Mouse (Mus musculus): ENCODE measurements at regions not wholly inside any gene's neighbourhood (a gene's known extent, or its start where the extent isn't known, plus 50 kb on each side); places are given as distances from the start of the nearest gene placed in this dataset.

DNA sequence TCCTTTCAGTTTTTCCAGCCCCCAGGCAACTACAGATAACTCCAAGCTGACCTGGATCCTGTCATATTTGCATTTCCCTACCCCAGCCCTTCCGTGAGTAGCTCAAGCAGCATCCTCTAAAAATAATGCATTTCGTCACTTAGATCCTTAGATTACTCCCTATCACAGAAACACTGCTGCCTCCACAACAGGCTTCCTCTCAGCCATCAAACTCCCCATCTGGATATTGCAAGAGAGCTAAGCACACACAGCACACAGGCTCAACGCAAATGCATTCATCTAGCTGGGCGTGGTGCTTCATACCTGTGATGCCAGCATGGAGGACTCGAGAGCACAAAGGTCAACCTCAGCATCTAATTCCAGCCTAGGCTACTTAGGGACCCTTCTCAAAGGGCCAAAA, 260.9 kb downstream of the Sox4 start:
- no peak for DNase-seq

DNA sequence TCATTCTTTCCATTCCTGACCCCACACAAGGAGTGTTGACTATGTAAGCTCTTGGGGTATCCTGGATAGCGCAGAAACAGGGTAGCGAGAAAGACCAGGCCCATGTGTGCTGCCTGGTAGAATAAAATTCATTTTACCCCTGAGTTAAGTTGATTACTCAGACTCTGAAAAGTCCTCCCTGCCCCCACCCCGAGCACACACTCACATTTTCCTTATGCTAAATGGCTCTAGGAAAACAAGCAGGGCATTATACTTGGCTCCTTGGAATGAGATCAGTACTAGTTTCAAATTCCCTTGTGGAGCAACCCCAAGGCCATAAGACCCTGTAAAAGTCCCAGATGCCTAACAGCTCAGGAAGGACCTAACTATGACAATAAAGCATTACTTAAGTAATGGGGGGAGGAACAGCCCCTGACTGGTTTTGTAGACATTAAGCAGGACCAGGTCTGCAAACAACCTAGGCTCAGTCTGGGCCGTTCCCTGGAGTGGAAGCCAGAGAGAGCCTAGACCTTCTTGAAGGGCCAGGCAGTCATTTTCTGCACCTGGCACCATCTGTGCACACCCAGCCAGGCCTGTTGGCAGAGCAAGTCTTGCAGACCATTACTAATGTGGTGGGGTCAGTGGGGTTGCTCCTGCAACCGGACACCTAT, 262.9 kb downstream of the Sox4 start:
- no peak for DNase-seq

DNA sequence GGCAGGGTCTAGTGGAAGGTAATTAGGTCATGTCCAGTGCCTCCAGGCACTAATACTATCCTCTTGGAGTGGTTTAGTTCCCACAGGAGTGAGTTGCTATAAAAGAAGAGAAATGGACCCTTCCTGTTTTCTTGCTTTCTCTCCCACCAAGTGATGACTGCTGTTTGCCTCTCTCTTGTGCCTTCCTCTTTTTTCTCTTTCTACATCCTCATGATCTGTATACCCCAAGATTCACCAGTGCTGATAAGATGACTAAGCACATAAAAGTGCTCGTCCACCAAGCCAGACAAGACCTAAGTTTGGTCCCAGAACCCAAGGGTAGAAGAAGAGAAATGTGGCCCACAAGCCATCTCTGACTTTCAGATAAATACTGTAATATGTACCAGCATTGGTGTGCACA, 265.7 kb downstream of the Sox4 start:
- no peak for DNase-seq

DNA sequence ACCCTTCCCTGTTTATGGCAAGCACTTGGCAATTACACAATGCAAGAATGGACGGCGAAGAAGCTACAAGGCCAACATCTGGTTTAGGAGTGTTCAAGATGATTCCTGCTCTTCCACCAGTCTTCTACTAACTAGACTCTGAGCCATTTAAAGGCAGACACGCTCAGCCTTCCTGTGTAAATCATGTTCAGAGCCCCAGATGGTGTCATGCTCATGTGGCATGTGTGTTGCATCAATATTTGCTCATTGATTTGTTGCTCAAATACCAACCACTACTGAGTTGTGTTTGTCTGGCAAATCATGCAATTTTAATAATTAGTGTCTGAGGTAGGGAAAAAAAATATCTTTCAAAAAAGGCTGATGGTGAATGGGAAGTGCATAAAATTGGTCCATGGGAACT, 269.2 kb downstream of the Sox4 start:
- DNase-seq = no peak

DNA sequence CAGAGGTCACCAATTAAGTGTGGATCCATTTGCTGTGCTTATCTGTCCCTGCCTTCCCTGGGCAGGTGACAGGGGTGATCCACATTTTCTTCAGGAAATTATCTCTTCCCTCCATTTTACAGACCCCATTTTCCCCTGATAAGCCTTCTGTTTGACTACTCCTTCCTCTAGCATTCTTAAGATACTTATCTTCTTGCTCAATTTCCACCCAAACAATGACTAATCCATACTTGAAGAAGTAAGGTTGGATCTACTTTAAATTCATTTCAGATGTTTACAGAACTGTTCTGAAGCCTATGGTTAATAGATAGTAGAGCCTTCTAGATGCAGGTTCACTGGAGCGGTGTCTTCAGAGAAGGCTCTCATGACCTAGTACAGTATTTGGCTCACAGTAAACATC, 273.2 kb downstream of the Sox4 start:
- DNase-seq = no peak

DNA sequence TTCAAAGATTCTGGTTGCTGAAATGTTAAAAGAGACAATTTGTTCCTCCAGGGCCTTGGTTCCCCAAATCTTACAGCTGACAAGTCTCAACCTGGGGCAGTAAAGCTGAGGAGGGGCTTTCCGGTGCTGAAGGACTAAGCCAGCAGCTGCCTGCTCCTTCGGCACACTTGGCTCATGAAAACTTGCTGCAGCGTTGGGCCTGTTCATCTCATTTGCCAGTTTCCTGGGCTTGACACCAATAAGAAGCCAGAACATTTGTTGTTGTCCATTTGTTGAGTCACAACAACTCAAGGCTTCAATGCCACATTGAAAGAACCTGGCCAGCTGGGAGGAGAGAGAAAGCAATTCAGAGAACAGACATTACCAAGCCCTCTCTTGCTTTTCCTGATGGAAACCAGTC, 279.9 kb downstream of the Sox4 start:
- no peak for DNase-seq

DNA sequence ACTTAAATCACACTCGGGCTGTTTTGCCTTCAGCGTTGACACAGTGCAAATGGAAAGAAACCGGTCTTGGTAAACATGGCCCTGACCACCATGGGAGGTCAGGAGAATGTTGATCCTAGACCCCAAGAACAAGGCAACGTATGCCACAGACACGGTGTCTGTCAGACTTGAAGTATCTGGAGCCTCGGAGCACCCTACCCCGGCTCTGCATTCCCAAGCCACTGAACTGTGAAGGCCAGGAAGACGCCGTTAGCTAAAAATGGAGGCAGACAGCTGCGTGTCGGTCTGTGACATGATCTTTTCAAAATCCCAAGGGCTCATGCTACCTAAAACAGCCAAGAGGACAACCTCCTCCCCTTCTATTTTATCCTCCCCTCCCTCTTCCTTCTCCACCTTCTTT, 282.0 kb downstream of the Sox4 start:
- DNase-seq = no peak

DNA sequence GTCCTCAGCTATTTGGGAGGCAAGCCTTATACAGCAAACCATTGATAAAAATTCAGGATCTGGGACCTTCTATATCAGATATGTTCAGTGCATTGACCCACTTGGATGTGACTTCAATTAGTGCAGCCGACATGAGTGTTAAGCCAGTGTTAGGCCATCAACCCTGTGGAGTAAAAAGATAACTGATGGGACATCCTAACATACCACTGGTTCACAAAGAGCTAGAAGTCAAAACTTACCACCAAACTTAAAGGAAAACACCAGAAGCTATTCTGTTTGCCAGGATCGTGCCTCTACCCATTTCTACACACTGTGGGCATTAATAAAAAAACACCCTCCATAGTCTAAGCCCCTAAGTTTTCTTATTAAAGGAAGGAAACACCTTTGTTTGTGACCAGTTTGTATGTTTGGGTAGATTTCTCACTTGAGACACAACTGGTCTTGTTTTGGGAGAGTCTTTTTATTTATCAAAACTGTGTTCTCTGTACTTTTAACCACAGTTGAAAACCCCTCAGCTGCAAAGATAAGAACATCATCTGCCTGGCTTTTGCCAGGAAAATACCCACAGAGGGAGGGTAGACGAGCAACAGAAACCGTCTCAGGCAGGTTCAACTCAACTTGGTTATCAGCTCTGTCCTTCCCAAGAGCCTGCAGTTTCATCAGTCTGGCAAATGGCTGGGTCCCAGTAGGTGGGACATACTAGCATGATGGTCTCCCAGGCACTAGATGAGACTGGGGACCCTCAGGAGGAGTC, 283.5 kb downstream of the Sox4 start:
- no peak for DNase-seq

DNA sequence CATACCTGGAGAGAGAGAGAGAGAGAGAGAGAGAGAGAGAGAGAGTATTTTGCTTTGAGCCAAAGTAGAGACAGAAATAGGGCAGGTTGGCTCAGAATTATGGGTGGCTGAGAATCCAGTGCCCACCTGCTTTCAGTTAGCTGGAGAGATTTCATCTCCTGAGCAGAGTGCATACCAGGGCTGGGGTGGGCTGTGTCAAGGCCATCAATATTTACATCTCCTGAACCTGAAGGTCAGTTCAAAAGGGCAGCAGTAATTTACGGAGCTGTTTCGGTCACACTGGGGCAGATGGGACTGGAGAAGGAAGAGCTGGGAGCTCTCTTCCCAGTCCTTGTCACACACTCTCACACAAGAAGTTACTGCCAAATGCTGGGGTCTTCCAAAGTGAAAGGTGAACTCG, 286.7 kb downstream of the Sox4 start:
- no peak for DNase-seq

DNA sequence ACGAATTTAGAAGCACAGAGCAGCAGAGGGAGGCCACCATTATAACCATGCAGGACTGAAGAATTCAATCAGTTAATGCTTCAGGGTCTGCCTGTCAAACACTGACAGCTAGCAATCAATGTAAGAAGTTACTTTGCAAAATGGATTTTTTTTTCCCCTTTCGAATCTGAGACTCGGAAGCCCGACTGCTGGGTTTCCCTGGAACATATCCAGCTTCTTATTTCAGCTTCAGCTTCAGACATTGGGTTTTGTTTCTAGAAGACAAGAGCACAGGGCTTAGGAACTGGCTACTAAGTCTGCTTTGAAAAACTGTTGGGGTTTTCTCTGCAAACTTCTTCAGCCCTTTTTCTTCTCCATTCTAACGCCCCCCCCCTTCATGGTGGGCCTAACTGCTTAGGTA, 288.4 kb downstream of the Sox4 start:
- no peak for DNase-seq

DNA sequence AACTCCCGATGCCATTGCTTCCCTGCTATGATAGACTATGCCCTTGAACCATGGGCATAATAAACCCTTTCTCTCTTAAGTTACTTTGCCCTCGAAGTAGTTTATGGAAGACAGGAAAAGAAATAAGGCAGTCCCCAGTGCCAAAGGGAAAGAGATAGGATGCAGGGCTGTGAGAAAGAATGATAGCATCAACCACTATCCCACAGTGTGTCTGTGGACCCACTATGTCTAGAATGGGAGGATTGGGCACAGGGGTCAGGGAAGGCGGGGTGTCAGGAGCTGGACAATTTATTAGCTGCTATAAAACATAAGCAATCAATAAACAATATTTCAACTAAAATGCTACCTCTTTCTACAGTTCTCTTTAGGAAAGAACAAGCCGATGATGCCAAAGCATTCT, 288.8 kb downstream of the Sox4 start:
- DNase-seq = no peak

DNA sequence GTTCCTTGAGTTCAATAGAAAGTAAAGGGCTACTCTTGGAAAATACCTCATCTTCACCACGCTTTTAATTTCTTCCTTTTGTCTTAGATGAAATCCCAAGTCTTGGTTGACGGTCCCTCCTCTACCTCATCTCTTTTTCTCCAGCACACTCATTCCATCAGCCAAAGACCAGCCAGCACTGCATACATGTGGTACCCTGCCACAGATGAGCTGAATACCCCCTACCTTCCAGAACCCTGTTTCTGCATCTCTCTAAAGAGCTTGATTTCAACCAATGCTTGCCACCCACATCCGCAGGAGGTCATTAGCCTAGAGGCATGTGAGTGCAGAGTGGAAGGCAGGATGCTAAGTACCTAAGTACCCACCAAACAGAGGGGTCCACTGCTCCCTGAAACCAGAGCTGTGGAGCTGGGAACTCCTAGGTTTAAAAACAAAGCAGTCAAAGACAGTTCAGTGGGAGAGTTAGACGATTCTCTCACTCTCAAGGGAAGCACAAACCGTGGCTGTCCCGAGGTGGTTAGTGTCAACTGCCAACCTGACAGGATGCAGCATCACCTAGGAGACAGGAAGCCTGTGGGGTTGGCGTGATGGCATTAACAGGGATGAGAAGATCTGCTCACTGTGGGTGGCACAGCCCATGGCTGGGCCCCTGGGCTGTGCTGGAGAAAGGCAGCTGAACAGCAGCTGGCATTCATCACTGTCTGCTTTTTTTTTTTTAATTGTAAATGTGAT, 289.4 kb downstream of the Sox4 start:
- DNase-seq = no peak

DNA sequence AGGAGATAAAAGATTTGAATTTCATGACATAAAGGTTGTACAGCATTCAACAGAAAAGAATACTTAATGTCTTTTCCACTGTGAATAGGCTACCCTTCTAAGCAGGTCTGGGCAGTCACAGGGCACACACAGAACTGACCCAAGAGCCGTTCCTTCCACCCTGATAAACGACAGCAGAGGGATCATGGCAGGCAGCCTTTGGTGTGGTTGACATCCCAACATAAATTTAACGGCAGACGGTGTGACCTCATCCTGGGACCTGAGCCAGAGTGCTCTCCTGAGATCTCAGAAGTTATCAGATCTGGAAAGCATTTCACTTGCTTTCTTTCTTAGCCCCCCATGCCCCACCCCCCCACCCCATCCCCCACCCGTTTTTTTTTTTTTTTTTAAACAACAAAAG, 290.1 kb downstream of the Sox4 start:
- DNase-seq = no peak

DNA sequence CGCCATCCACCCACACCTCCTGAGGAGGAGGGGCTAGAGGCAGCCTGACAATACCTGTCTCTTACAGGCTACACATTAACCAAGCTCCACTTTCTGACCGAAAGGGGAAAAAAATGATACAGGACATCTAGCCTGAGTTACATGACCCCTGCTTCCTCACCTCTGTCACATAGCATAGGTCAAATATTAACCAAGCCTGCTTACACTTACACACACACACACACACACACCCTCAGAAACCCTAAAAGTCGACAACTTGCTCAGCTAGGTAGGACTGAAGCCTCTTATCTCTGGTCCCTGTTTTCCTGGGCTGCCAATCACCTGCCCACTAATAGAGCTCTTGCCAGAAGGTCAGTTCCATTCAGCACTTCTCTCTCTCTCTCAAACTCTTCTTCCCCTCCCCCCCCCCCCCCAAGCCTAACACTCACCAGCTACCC, 291.2 kb downstream of the Sox4 start:
- no peak for DNase-seq

DNA sequence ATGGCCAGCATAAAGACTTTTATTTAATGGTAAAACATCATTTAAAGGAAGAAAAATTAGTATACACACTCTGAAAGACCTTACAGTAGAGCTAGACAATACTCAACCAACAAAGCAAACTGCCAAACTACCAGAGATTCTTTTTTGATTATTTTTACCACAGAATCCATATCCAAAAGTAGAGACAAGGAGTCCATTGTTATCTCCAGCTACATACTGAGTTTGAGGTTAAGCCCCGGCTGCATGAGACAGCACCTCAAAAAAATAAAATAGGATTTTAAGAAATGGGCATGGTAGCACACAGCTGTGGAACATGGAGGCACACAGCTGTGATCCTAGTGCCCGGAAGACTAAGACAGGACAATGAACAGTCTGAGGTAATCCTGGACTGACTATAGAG, 293.4 kb downstream of the Sox4 start:
- DNase-seq = no peak

DNA sequence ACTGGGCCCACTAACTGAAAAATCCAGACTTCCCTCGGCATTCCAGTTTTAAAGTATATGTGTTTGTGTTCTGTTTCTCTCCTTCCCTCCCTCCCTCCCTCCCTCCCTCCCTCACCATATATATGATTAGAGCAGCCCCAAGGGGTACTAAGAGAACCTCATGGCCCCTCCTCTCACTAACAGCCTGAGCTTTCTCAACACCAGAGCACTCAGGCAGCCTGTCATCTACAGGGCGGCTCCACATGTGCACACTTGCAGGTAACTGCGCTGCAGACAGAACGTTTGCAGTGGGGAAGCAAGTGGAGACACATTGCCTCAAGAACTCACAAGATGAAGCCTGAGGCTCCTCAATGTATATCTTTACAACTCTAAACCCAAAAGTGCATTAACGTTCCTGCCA, 294.9 kb downstream of the Sox4 start:
- no peak for DNase-seq

DNA sequence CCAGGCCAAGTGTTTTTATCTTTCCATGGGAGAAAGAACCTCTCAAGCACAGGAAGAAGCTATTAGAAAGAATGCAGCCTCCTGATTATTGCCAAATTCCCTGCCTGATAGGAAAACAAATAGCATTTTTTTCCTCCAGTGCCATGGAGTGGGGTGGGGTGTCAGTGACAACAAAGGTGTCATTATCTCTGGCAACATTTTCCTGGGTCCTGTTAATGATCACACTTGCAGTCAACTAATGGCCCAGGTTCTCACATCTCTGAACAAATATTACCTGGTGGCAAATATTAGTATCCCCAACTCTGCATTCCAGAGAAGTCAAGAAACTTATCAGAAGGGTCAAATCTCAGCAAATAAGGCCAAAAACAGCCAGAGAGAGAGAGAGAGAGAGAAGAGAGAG, 298.6 kb downstream of the Sox4 start:
- DNase-seq = no peak

DNA sequence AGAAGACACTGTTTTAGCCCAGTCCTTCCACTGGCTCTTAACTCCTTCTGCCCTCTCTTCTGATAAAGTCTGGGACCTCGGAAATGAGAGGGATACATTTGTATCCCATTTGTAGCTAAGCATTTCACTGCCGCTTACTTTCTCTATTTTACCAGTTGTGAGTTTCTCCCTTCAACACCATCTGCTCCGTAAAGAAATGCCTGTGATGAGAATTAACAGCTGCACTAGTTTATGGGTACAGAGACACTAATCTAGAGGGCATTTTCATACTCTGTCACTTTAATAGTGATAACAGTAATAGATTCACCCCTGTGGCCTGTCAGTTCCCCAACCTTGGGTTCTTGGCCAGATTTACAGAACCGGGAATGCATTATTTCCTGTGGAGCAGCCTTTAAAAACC, 300.2 kb downstream of the Sox4 start:
- DNase-seq = no peak

DNA sequence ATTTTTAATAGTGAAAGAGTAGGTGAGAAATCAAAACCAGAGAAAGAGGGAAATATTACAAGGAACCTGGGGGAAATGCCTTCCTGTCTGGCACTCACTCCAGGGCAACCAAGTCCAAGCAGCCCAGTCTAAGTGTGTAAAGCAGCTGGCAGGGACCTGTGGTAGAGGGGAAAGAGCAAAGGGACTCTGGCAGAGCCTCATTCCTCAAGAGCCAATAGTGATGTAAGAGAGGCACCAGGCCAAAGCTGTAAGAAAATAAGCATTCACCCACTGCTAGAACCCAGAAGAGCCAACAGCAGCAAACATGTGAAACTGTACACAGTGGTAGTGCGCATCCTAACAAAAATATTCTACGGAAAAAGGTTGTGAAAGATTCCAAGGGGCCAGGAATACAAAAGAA, 301.7 kb downstream of the Sox4 start:
- no peak for DNase-seq

DNA sequence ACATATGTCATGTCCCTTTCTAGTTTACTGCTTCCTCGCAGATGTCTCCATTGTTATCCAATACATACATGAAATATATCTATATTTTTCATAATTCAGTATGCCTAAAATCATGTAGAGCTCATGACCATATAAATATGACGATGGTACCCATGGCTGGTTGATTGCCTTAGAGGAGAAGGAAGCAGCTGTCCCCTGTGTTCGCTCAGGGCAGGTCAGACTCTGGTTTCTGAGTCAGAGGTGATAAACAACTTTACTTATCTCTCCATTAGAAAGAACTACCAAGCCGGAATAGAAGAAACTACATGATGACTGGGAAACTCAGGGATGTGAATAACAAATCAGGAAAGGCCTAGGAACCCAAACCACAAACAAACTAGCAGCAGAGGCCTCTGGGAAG, 307.6 kb downstream of the Sox4 start:
- no peak for DNase-seq

DNA sequence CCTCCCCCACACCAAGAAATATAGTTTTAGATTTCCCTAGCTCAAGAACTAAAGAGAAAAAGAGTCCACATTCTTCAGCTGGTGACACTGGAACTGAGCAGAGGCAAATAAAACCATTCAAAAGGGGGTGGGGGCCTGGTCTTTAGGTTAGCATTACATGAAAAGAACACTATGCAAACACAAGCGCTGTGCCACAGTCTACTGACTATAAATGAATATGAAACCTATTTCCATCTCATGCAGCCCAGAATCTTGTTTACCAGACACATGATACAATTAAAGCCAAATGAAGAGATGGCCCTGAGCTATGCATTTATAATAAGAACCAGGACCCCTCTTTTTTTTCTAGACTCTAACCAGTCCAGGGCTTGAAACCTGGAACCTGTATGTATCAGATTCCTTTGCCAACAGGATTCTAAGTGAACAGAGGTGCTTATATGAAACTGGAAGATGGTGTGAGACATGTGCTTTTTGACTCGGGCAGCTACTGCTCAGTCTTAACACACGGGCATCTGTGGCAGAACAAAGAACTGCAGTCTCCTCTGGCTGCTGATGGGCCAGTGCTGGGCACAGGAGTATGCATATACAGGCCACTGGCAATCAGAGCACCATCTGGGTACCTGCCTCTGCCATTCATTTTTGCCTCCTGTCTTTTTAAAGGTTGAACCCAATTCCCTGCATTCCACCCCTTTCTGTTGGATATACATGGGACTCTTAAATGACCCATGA, 308.5 kb downstream of the Sox4 start:
- DNase-seq = no peak

DNA sequence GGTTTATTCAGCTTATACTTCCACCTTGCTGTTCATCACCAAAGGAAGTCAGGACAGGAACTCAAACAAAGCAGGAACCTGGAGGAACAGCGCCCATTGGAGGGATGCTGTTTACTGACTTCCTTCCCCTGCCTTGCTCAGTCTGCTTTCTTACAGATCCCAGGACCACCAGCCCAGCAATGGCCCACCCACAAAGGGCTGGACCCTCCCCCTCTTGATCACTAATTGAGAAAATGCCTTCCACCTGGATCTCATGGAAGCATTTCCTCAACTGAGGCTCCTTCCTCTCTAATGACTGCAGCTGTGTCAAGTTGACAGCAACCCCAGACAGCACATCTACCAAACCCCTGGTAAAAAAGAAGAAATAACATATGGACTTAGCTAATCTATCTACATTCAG, 312.7 kb downstream of the Sox4 start:
- no peak for DNase-seq

DNA sequence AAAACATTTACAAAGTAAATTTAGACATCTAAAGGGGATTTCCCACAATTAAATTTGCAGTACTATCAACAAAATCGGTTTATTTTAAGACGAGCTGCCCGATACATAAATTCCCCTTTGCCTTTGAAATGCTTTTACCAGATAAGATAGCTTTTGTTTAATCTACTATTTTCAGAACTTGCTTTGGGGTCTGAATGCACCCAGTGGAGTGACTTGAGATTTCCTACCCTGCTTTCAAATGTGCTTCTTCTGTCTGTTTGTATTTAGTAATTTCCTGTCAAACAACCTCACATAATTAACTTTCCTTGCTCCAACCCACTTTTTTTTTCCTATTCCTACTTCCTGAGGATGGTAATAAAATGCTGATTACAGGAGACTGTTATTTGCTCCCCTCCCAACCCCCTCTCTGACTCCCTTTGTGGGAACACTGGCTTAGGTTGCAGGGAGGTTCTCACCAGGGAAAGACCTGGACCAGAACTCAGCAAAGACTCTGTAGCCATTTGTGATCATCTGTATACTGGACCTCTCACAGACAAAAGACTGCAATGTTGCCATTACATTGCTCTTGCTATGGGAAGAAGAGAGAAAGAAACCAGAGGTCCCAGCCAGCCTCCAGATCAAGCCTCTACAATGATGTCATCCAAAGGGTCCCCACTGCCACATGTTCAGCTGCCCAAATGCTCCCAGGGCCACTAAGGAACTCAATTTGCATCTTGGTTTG, 318.1 kb downstream of the Sox4 start:
- DNase-seq = no peak
